Mouse (Mus musculus) forebrain, embryonic 14.5 days (tissue): ENCODE data around the gene Gm8909. TPM values are rescaled to one million over a fixed set of nuclear protein-coding genes. Genes with fewer than 3 reads are reported as not detected.
A peak's percentile ranks its signal among the peaks of the same experiment; 100 is the strongest.
"Not testable (repeated sequence)": the region's sequence is repeated elsewhere in the genome, so short reads cannot be mapped to it uniquely, and the experiment has no call there.

Source experiments
- ATAC-seq: fragments of 200-750 bp; cut with Nextera tagmentation; 2 replicates; pipeline ENCODE4 v1.8.0; 2017; ENCODE audit warnings: mild to moderate bottlenecking, moderate library complexity
- DNase-seq: peaks from one replicate; pipeline ENCODE4 v3.0.0-alpha.2; 2015; ENCODE audit warnings: low spot score
- H3K27ac ChIP-seq: fragments of 300-500 bp; sonication (generic); 2 replicates; pipeline ENCODE4 v1.5.1; 2014; ENCODE audit warnings: low read depth, mild to moderate bottlenecking, control low read depth, low read length, moderate library complexity
- H3K27me3 ChIP-seq: fragments of 300-500 bp; sonication (generic); replicated peaks from 2 replicates; pipeline ENCODE4 v1.6.1; 2014; ENCODE audit warnings: low read length, control low read depth, mixed read lengths; ENCODE audit not compliant: control insufficient read depth, insufficient read depth
- H3K36me3 ChIP-seq: fragments of 300-500 bp; sonication (generic); 2 replicates; pipeline ENCODE4 v1.6.1; 2014; ENCODE audit warnings: low read length, control low read depth; ENCODE audit not compliant: control insufficient read depth, insufficient read depth
- H3K4me1 ChIP-seq: fragments of 300-500 bp; sonication (generic); 2 replicates; pipeline ENCODE4 v1.6.1; 2014; ENCODE audit warnings: antibody characterized with exemption, low read length, control low read depth; ENCODE audit not compliant: control insufficient read depth, insufficient read depth
- H3K4me2 ChIP-seq: fragments of 300-500 bp; sonication (generic); 2 replicates; pipeline ENCODE4 v1.6.1; 2014; ENCODE audit warnings: mild to moderate bottlenecking, control low read depth, low read length
- H3K4me3 ChIP-seq: fragments of 300-500 bp; sonication (generic); 2 replicates; pipeline ENCODE4 v1.5.1; 2014; ENCODE audit warnings: low read depth, low read length, control low read depth
- H3K9ac ChIP-seq: fragments of 300-500 bp; sonication (generic); 2 replicates; pipeline ENCODE4 v1.6.1; 2014; ENCODE audit warnings: mild to moderate bottlenecking, low read length, control low read depth, moderate library complexity
- H3K9me3 ChIP-seq: fragments of 300-500 bp; sonication (generic); replicated peaks from 2 replicates; pipeline ENCODE4 v1.6.1; 2016; ENCODE audit warnings: low read length, control low read depth, mixed read lengths; ENCODE audit not compliant: control insufficient read depth
- WGBS: fragments of 180-500 bp; shearing (Covaris S2); extraction: QIAGEN DNeasy Blood & Tissue Kit; methylation state at CpG from one replicate; pipeline ENCODE4 v1.1.7; 2014; 5-methylcytosine and 5-hydroxymethylcytosine counted together
- polyA plus RNA-seq: library from polyadenylated mRNA; unstranded; fragments of >200 nt; fragmentation: Nextera tagmentation; extraction: Ambion mirVana; gene quantifications from 2 replicates; pipeline ENCODE4 v1.2.1, GENCODE M21; 2014

The Gm8909 gene
- polyA plus RNA-seq, 1 experiment from 2014 or later, result not detected

DNA sequence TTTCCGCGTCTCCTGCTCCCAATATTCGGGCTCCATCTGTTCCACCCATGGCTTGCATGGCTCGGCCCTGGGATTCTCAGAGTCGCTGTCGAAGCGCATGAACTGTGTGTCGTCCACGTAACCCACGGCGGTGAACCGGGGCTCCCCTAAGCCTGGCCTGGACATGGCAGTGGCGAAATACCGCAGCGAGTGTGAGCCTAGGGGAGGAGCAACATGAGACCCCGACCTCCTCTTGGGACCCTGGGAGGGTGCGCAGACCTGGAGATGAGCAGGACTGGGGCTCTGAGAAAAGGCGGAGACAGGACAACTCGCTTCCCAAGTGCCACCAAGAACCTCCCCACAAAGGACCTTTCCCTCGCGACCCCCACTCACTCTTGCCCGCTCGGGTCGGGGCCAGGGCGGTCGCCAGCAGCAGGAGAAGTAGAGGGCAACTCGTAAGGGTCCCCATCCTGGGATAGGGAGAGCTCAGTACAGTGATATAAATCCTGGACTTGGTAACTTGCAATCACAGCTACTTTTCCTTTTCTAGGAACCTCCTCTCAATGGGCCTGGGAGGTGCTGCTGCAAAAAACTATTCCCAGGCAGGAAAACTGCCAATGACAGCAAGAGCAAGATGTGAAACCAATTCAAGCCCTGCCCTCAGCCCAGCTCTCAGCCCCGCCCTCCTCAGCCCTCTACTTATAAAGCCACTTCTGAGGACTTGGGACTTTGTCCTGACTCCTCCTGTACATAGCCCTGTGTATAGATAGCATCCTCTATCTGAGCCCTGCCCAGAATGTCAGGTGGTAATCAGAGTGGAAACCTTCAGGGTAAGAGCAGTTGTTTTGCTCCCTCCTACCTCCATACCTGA, 39.1 kb downstream of the Gm8909 start, which contains the start of gene Gm7030:
TSS of gene Gm7030 (minus strand) at position 458 of the 850 bp plus-strand sequence.
- not testable (repeated sequence) for H3K9me3 ChIP-seq, H3K4me1 ChIP-seq, H3K4me2 ChIP-seq, ATAC-seq, DNase-seq, H3K27ac ChIP-seq, H3K9ac ChIP-seq, H3K36me3 ChIP-seq, H3K27me3 ChIP-seq, H3K4me3 ChIP-seq
- WGBS, result 19% methylated on average over 26 of the region's 28 CpGs

DNA sequence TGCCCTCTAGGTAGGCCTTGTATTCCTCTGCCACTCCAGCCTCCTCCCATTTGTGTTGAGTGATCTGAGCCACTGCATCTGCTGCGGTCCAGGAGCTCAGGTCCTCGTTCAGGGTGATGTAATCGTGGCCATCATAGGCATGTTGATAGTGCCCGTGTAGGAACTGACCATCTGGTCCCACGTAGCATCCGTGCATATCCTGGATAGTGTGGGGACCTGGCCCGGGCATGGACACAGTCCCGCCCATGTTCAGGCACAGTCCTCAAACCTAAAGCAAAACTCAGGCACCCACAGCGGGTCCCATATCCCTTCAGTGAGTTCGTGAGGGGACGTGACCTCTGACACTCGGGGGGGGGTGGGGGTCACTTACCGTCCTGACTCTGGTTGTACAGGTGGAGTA, 39.8 kb downstream of the Gm8909 start:
- H3K4me3 ChIP-seq, ATAC-seq, H3K27ac ChIP-seq, H3K36me3 ChIP-seq, H3K9ac ChIP-seq, H3K9me3 ChIP-seq, DNase-seq, H3K4me1 ChIP-seq, H3K4me2 ChIP-seq, H3K27me3 ChIP-seq: not testable (repeated sequence)
- 58% methylated on average over 10 of the region's 13 CpGs for WGBS

DNA sequence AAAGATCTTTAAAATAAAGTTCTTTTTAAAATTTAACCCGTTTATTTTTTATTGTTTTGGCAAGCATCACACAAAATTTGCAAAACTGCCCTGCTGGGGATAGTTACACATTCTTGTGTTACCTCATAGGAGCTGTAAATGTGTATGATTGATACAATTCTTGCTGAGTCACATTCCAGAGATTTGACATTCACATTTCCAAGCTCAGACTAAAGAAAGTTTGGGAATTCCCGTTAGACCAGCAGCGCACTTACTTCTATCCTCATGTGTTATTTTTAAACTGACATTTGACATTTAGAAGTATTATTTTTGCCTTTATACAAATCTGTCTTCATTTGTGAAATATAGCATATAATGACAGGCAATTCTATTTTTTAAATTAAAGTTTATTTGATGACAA, 44.2 kb downstream of the Gm8909 start:
- not testable (repeated sequence) for H3K9me3 ChIP-seq, H3K9ac ChIP-seq, H3K4me2 ChIP-seq, H3K4me1 ChIP-seq, H3K27me3 ChIP-seq, H3K36me3 ChIP-seq, H3K27ac ChIP-seq, ATAC-seq, DNase-seq, H3K4me3 ChIP-seq
- WGBS, result 79% methylated on average over 3 of the region's 3 CpGs

DNA sequence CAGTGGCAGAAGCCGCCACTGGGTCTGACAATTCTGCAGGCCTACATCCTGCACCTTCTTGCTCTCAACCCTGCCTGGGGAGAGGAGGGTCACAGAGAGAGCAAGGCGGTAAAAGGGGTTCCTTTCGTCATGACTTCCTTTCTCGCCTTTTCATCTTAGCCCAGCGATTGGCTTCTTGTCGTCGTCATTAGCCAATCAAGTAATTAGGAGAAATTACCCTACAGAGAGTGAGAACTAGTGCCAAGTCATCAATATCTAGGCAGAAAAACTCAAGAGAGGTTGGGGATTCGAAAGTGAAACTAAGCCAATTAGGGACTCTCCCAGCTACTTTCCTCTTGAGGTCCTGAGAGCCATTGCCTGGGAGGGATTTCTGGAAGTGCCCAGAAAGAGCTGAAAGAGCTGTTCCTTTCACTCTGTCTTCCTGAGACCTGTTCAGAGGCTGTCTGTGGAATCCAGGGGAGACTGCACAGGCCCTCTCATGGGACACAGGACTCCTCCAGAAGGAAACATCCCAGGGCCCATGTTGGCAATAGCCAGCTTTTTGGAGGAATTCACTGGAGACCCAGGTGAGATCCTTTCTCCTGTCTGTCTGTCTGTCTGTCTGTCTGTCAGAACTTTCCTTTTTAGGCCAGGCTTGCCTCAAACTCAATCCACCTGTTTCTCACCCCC, 46.9 kb downstream of the Gm8909 start, which contains the start of gene Gm19684:
TSS of gene Gm19684 (plus strand) at position 327 of the 669 bp plus-strand sequence.
- DNase-seq, result peak; percentile 57
- H3K9me3 ChIP-seq, H3K4me1 ChIP-seq, H3K27ac ChIP-seq, H3K9ac ChIP-seq, H3K4me3 ChIP-seq, ATAC-seq, H3K36me3 ChIP-seq, H3K27me3 ChIP-seq: not testable (repeated sequence)
- H3K4me2 ChIP-seq, result peak within 1 kb of the TSS; percentile 21; the same call in 1 of the 2 replicates
- 7% methylated on average over 8 of the region's 8 CpGs for WGBS

- not testable (repeated sequence) for H3K27ac ChIP-seq, H3K4me3 ChIP-seq, H3K4me1 ChIP-seq, H3K9ac ChIP-seq, H3K36me3 ChIP-seq, H3K9me3 ChIP-seq, ATAC-seq, DNase-seq, H3K27me3 ChIP-seq
- 0 out of 2 replicates have a peak overlapping the region, but pooled peaks have one; percentile 21 for H3K4me2 ChIP-seq
- WGBS, result 33% methylated on average over 18 of the region's 18 CpGs
Measured at GRCm38 (mm10) chr17:36120839-36121238, 47.5 kb downstream of the Gm8909 start.

- H3K4me2 ChIP-seq, DNase-seq, H3K9me3 ChIP-seq, H3K4me1 ChIP-seq, H3K36me3 ChIP-seq, H3K27me3 ChIP-seq, H3K27ac ChIP-seq, H3K4me3 ChIP-seq, H3K9ac ChIP-seq, ATAC-seq: not testable (repeated sequence)
- WGBS, result 11% methylated on average over 3 of the region's 3 CpGs
Measured at GRCm38 (mm10) chr17:36116545-36116944, 51.8 kb downstream of the Gm8909 start.

Other genes with a start within 250 kb of the Gm8909 start
- gene Abcf1, start 198.8 kb downstream of the Gm8909 start, polyA plus RNA-seq, result 55.8 and 78.1 TPM in 2 replicates
- gene Gnl1, start 188.7 kb downstream of the Gm8909 start, polyA plus RNA-seq, result 27.9 and 35.7 TPM in 2 replicates
- 58.5 and 69.8 TPM in 2 replicates for gene Prr3, start 188.3 kb downstream of the Gm8909 start, polyA plus RNA-seq
- gene H2-T24, start 148.0 kb downstream of the Gm8909 start, polyA plus RNA-seq, result 2.3 and 4.8 TPM in 2 replicates
- gene H2-T23, start 135.7 kb downstream of the Gm8909 start, polyA plus RNA-seq, result 4.5 and 5.6 TPM in 2 replicates
- gene H2-T22, start 125.8 kb downstream of the Gm8909 start, polyA plus RNA-seq, result 6.2 and 7.1 TPM in 2 replicates
- not detected in 2 replicates for gene Gm6034, start 125.6 kb downstream of the Gm8909 start, polyA plus RNA-seq
- gene Gm11127, start 110.2 kb downstream of the Gm8909 start, polyA plus RNA-seq, result not detected in 2 replicates
- gene Gm19684, start 46.9 kb downstream of the Gm8909 start, polyA plus RNA-seq, result not detected in 2 replicates
- not detected in 2 replicates for gene Gm7030, start 39.1 kb downstream of the Gm8909 start, polyA plus RNA-seq
- not detected in 2 replicates for gene H2-T3, start 21.8 kb upstream of the Gm8909 start, polyA plus RNA-seq
- gene Rpp21, start 89.5 kb upstream of the Gm8909 start, polyA plus RNA-seq, result 103 and 128 TPM in 2 replicates
- 13.3 and 15.2 TPM in 2 replicates for gene Trim39, start 103.7 kb upstream of the Gm8909 start, polyA plus RNA-seq
- not detected in 2 replicates for gene H2-M10.2, start 118.0 kb upstream of the Gm8909 start, polyA plus RNA-seq
- gene H2-M10.1, start 157.6 kb upstream of the Gm8909 start, polyA plus RNA-seq, result not detected in 2 replicates
- gene H2-M10.3, start 199.9 kb upstream of the Gm8909 start, polyA plus RNA-seq, result not detected in 2 replicates